ENCODE assay signal across 27 mouse cellular contexts in the genomic region with DNA sequence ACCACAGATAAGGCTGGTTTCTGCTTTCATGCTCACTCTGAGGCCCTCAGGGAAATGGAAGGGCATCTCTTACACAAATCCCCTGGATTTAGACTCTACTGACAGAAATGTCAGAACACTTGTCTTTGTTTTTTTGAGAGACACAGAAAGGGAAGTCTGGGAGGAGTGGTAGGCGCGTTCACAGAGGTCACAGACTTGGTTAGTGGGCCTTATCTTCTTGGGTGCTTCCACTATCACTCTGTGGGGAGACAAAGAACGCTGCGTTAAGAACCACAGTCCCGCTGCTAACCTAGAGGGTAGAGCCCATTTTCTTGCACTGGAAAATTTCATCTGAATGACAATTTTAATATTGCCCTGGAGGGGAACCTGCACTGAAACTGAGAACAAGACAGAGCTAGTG. TPM values are rescaled to one million over a fixed set of nuclear protein-coding genes. Genes with fewer than 3 reads are reported as not detected.
DNase-seq lines count a peak whose midpoint lies in the region; ATAC-seq and TF ChIP-seq lines count a peak whose summit lies in the region.
"Had no signal": no experiment of that assay in that cellular context is flagged by ENCODE, and none has a peak within 500 bp of the region (broad histone marks: within the 10 kb centered on the region; RNA-seq: fewer than 3 reads in every experiment).

No protein-coding gene starts in this region.

- no peaks in the 10 kb centered on the region for H3K27me3 ChIP-seq in liver, adult 2 months (ENCODE audit: control insufficient read depth, insufficient read depth, low read length)
- H3K27me3 ChIP-seq in thymus, adult 2 months (ENCODE audit: control insufficient read depth, insufficient read depth, low read length) = no peaks in the 10 kb centered on the region
- H3K27me3 ChIP-seq in small intestine, adult 2 months (ENCODE audit: control insufficient read depth, insufficient read depth, low read length) = no peaks in the 10 kb centered on the region
- H3K27me3 ChIP-seq: forebrain, embryonic 13.5 days; hindbrain, embryonic 12.5 days; hindbrain, embryonic 15.5 days had no signal

- TF ChIP-seq CTCF in liver, adult 2 months (IDR thresholded peaks at IDR 0.05; ENCODE audit: low read depth, low read length) = no peak
- no peak for TF ChIP-seq CTCF in thymus, adult 2 months (IDR thresholded peaks at IDR 0.05; ENCODE audit: borderline replicate concordance, control insufficient read depth, extremely low read depth, insufficient read depth, low read length, poor library complexity)
- no peak for TF ChIP-seq CTCF in small intestine, adult 2 months (IDR thresholded peaks at IDR 0.05; ENCODE audit: extremely low read depth, insufficient read length, insufficient replicate concordance, low read depth, low read length)

- ATAC-seq in common myeloid progenitor, adult 5-6 weeks (replicated peaks; ENCODE audit: low read depth, poor library complexity, severe bottlenecking) = peak; percentile 44; the same call in 1 of the 2 replicates
- ATAC-seq: forebrain, embryonic 13.5 days; forebrain, embryonic 16.5 days; Patski had no signal

- 77% methylated on average over 5 of the region's 5 CpGs for WGBS in liver, adult 2 months
- WGBS in thymus, adult 2 months = 48% methylated on average over 5 of the region's 5 CpGs
- 71% methylated on average over 5 of the region's 5 CpGs for WGBS in small intestine, adult 2 months

- TF ChIP-seq POLR2A in liver, adult 2 months (IDR thresholded peaks at IDR 0.05; ENCODE audit: extremely low read depth, insufficient read depth, low read length) = no peak
- no peak for TF ChIP-seq POLR2A in thymus, adult 2 months (IDR thresholded peaks at IDR 0.05; ENCODE audit: control insufficient read depth, extremely low read depth, insufficient read depth, low read length, poor library complexity)
- TF ChIP-seq POLR2A in small intestine, adult 2 months (IDR thresholded peaks at IDR 0.05; ENCODE audit: low read depth, low read length) = no peak

- peak; percentile 3 for DNase-seq in liver, adult 2 months (ENCODE audit: extremely low read depth, low read depth, low spot score)
- no peak for DNase-seq in liver
- peak; percentile 14 for DNase-seq in thymus, postnatal 14 days
- no peak for DNase-seq in thymus, adult 2 months
- no peak for DNase-seq in kidney, postnatal 4 days
- no peak for DNase-seq in left cerebral cortex, adult 8-10 months (ENCODE audit: low spot score in 2 of 2)
- DNase-seq: adrenal gland, postnatal 10 days; adrenal gland, postnatal 36 days; cerebellum, adult 11 months; cerebellum, adult 2 months; cerebellum, postnatal 10 days; cerebellum, postnatal 36 days; gastrocnemius, postnatal 14 days; heart, adult 11 months had no signal

- H3K4me1 ChIP-seq in liver, adult 2 months (ENCODE audit: control insufficient read depth, insufficient read depth, low read length) = no peaks in the 10 kb centered on the region; the same call in 1 of the 2 replicates
- H3K4me1 ChIP-seq in thymus, adult 2 months (replicated peaks; ENCODE audit: control insufficient read depth, insufficient read depth, low read length) = peaks cover 17% of the 10 kb centered on the region
- H3K4me1 ChIP-seq in small intestine, adult 2 months (ENCODE audit: control insufficient read depth, insufficient read depth, insufficient read length, low read length) = no peaks in the 10 kb centered on the region; the same call in 1 of the 2 replicates
- H3K4me1 ChIP-seq: forebrain, embryonic 10.5 days; forebrain, embryonic 13.5 days; hindbrain, embryonic 12.5 days; hindbrain, embryonic 15.5 days had no signal

- H3K79me2 ChIP-seq in liver, adult 2 months (ENCODE audit: control insufficient read depth, insufficient read depth, low read length) = no peaks in the 10 kb centered on the region

- no peak overlapping the region for H3K9ac ChIP-seq in liver, adult 2 months (ENCODE audit: low read depth, low read length)
- H3K9ac ChIP-seq: forebrain, embryonic 13.5 days; hindbrain, embryonic 12.5 days; hindbrain, embryonic 15.5 days had no signal

- H3K36me3 ChIP-seq in liver, adult 2 months (ENCODE audit: control insufficient read depth, insufficient read depth, low read length) = no peaks in the 10 kb centered on the region
- H3K36me3 ChIP-seq in thymus, adult 2 months (ENCODE audit: control insufficient read depth, insufficient read depth, low read length) = no peaks in the 10 kb centered on the region
- H3K36me3 ChIP-seq in small intestine, adult 2 months (ENCODE audit: control insufficient read depth, insufficient read depth, low read length) = no peaks in the 10 kb centered on the region
- H3K36me3 ChIP-seq: forebrain, embryonic 10.5 days; hindbrain, embryonic 12.5 days; hindbrain, embryonic 15.5 days had no signal

- no peak overlapping the region for H3K4me3 ChIP-seq in liver, adult 2 months (ENCODE audit: insufficient read depth, low read depth, low read length)
- H3K4me3 ChIP-seq in thymus, adult 2 months (ENCODE audit: control insufficient read depth, insufficient read depth, low read length) = no peak overlapping the region
- H3K4me3 ChIP-seq in small intestine, adult 2 months (ENCODE audit: low read depth, low read length) = no peak overlapping the region
- H3K4me3 ChIP-seq: forebrain, embryonic 10.5 days; forebrain, embryonic 13.5 days; hindbrain, embryonic 12.5 days; hindbrain, embryonic 15.5 days had no signal

- no peak overlapping the region for H3K27ac ChIP-seq in liver, adult 2 months (replicated peaks; ENCODE audit: insufficient read depth, low read depth, low read length)
- H3K27ac ChIP-seq in thymus, adult 2 months (ENCODE audit: control insufficient read depth, insufficient read depth, low read length) = no peak overlapping the region
- H3K27ac ChIP-seq in small intestine, adult 2 months (ENCODE audit: insufficient read depth, low read depth, low read length) = peak overlapping the region; percentile 63; the same call in 1 of the 2 replicates
- H3K27ac ChIP-seq: forebrain, embryonic 10.5 days; forebrain, embryonic 13.5 days; hindbrain, embryonic 12.5 days; hindbrain, embryonic 15.5 days had no signal

RNA-seq across cellular contexts. Expression of gene Itgax, which starts 2.8 kb away (rescaled TPM):
- total RNA-seq in liver, adult 2 months (2014; rRNA removed) = 0.46 and 0.74 TPM in 2 replicates
- 0.16 and 0.56 TPM in 2 replicates for polyA plus RNA-seq in liver, adult 2 months (2012; rRNA removed)
- 9.4 and 14.7 TPM in 2 replicates for polyA plus RNA-seq in thymus, adult 2 months (2012; rRNA removed)
- 3.0 and 4.1 TPM in 2 replicates for total RNA-seq in common myeloid progenitor, adult 5-6 weeks (2017)
- 4.6 and 5.8 TPM in 2 replicates for polyA plus RNA-seq in small intestine, adult 2 months (2012; rRNA removed)
- 10 to 100 TPM in 2 of 4 experiments, under 1 TPM in 2; 0.26 to 22.1 (median 9.0) TPM for total RNA-seq in left cerebral cortex, adult 8-10 months (2022)
- polyA plus RNA-seq: embryonic facial prominence, embryonic 11.5 days; forebrain, embryonic 10.5 days; forebrain, embryonic 16.5 days; hindbrain, embryonic 15.5 days had no signal

RNA-seq across cellular contexts. Expression of gene Itgad, which starts 22.0 kb away (rescaled TPM):
- total RNA-seq in liver, adult 2 months (2014; rRNA removed) = 0.09 TPM in 1 of 2 replicates, not detected in the other
- polyA plus RNA-seq in liver, adult 2 months (2012; rRNA removed) = 0.02 TPM in 1 of 2 replicates, not detected in the other
- 6.9 and 7.7 TPM in 2 replicates for polyA plus RNA-seq in thymus, adult 2 months (2012; rRNA removed)
- 0.34 TPM in 1 of 2 replicates, not detected in the other for total RNA-seq in common myeloid progenitor, adult 5-6 weeks (2017)
- polyA plus RNA-seq in small intestine, adult 2 months (2012; rRNA removed) = 0.61 and 1.4 TPM in 2 replicates
- total RNA-seq in left cerebral cortex, adult 8-10 months (2022) = 1 to 10 TPM in 1 of 4 experiments, under 1 TPM in 1, not detected in 2; 0.66 to 1.4 TPM
- total RNA-seq: gastrocnemius, postnatal 14 days; gastrocnemius, postnatal 4 days; heart, postnatal 25 days had no signal
- polyA plus RNA-seq: embryonic facial prominence, embryonic 11.5 days; embryonic facial prominence, embryonic 14.5 days; forebrain, embryonic 10.5 days; forebrain, embryonic 13.5 days; forebrain, embryonic 16.5 days; heart, embryonic 11.5 days; hindbrain, embryonic 12.5 days; hindbrain, embryonic 15.5 days; Patski had no signal

Comparison
In these comparisons a context has a peak if more than half of its experiments do, and no peak if none do; other contexts are left out.
1. DNase-seq: peak in liver, adult 2 months (single experiment) and thymus, postnatal 14 days (single experiment); none in liver (single experiment), thymus, adult 2 months (single experiment), kidney, postnatal 4 days (0 of 2) and left cerebral cortex, adult 8-10 months (0 of 2).